Mouse (Mus musculus) spleen, adult 2 months (tissue): ENCODE data around the gene Gpr162.

Source experiments
- CTCF ChIP-seq: fragments of 200-500 bp; IDR thresholded peaks from 2 replicates; pipeline ENCODE4 v1.5.1; 2011; ENCODE audit warnings: mild to moderate bottlenecking, inconsistent platforms; ENCODE audit not compliant: insufficient read depth, insufficient read length, insufficient replicate concordance; ENCODE audit errors: extremely low read depth
- POLR2A ChIP-seq: fragments of 200-500 bp; IDR thresholded peaks from 2 replicates; pipeline ENCODE4 v1.6.1; 2011; ENCODE audit warnings: low read depth, low read length, inconsistent platforms

DNA sequence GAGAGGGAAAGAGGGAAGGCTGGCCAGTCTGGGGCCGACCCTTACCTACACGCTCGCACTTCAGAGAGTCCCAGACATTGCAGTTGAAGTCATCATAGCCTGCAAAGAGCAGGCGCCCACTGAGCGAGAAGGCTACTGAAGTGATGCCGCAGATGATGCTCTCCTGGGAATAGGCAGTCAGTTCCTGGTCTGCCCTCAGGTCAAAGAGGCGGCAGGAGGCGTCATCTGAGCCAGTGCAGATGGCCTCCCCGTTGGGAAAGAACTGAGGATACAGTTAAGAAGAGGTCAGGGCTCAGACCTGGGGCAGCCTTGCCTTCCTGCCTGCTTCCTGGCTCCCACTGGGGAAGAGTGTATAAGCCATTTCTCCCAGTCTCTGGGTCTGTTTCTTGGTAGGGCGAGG lies 28.3 kb downstream of the Gpr162 start:
- no peak for TF ChIP-seq POLR2A
- TF ChIP-seq CTCF = no peak
